Mouse (Mus musculus) G1E-ER4 (cell line): Measurements from ENCODE around the gene 6430548M08Rik. TPM values are rescaled to one million over a fixed set of nuclear protein-coding genes. Genes with fewer than 3 reads are reported as not detected.

Source experiments
- GATA1 ChIP-seq: IDR thresholded peaks from one replicate; pipeline ENCODE4 v1.8.0; 2012; ENCODE audit warnings: low read length, inconsistent platforms
- polyA plus RNA-seq: library from polyadenylated mRNA; stranded (reverse); fragments of >175 nt; gene quantifications from 2 replicates; pipeline ENCODE4 v1.2.3, GENCODE M21; 2012

6430548M08Rik gene
- polyA plus RNA-seq, 1 experiment, result 0.16 TPM

DNA sequence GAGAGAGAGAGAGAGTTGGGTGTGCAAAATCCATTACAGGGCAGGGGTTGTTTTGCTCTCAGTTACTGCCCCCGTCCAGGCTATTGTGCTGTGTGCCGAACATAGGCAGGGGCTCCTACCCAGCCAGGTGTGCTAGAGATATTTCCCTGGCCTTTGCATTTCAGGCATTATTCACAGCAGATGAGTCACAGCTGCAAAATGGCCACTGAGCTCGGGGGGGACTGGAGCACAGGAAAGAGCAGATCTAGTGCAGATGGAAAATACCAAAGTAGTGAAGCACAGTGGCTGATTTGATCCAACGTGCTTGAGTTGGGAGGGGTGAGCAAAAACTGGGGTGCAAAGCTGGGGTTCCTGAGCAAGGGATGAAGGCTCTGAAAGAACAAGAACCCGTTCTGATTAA lies 7.0 kb downstream of the 6430548M08Rik start:
- no peak for TF ChIP-seq GATA1

DNA sequence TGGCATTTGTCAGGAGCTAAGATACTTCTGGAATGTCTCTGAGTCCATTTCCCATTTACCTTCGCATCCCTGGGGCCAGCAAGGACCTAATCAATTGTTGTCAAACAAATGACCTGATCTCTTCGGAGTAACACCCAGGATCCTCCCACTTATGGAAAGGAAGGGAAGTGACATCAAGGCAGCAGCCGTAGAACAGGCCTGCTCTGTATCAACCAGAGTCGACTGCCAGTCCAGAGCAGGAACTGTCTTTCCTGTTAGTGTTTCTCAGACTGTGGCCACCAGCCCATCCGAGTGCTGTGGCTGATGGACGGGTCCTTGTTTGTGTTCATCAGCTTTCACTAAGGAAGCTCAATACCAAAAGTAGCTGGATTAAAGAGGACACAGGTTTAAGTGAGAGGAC lies 10.3 kb downstream of the 6430548M08Rik start:
- no peak for TF ChIP-seq GATA1

DNA sequence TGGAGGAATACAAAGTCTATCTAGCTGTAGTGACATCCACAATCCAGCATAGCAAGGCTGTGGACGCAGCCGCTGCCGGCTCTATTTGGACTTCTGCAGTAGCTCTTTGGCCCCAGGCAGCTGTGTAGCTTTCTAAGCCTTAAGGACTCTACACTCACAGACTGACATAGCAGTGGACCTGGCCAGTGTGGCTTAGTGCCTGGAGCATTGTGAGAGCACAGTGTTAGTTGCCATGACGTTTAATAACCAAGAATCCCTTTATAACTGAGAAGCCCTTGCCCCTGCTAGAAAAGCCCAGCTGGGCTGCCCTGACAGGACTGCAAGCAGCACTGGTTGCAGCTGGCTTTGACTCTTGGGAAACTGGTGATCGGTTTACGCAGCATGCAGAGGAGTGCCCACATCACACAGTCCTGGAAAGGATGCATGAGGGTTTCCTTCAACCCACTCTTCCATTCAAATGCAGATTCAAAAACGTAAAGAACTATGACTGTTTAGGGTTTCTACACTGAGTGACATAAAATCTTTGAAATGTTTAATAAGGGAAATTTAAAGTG lies 11.0 kb downstream of the 6430548M08Rik start:
- TF ChIP-seq GATA1, result no peak

DNA sequence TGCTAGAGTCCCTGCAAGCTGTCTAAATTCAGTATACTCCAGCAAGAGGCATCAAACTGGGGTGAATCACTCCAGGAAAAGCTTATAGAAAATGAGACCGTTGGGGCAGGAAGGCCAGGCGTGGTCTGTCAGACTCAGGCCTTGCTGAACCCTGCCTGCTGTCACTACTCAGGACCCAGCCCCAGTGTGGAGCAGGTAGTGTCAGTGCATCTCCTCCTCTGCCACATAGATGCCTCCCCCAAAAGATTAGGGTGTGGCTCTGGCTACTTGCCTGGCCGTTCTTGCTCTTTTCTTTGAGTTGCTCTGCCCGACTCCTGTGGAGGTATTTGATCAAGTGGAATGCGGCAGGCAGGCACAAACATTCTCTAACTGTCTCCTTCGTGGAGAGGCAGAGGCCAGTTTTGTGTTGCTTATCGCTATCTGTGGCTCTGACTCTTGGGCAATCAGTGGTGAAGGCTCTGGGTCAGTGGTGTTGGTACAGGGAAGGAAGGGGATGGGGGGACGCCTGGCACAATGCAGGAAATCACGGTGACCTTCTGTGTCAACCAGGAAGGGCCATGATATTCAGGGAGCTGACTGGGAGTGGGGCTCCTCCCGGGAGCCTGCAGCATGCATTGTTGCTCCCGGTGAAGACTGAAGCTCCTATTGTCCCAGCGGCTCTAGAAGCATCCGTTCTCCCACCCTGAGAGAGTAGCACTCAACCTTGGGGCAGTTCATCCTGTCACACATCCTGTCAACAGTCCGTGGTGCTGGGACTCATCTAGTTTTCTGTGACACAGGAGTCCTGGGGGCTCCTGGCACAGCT lies 12.6 kb downstream of the 6430548M08Rik start:
- no peak for TF ChIP-seq GATA1

DNA sequence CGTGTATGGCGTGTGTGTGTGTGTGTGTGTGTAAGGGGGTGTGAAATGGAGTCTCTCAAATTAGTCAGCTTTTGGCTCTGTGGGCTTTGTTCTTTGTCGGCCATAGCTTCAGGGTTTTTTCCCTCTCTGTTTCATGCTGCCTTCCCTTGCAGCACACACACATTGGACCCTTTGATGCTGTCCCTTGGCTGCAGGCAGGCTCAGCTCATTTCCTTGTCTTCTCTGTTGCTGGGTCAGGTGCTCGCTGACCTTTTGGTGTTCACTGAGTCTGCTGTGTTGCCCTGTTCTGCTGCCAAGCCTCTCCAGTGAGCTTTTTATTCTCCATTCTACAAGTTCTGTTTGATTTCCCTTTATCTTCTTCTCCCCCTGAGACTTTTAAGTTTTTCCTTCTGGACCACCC lies 15.6 kb downstream of the 6430548M08Rik start:
- TF ChIP-seq GATA1, result no peak

DNA sequence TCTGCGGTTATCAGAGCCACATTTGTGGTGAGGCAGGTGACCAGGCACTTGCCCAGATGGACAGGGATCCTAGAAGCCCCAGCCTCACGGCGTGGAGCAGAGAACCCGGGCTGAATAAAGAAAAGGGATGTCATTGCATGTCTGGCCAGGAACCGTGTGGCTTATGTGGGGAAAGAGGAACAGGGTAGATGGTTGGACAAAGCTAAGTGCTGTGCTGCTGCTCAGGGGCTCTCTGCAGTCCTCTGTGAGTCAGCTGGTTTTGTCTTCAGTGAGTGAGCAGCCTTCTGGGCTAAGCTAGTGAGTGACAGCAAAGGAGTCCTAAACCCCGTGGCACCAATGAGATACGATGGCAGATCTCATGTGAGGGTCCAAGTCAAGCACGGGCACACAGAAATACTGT lies 17.2 kb downstream of the 6430548M08Rik start:
- TF ChIP-seq GATA1, result no peak

DNA sequence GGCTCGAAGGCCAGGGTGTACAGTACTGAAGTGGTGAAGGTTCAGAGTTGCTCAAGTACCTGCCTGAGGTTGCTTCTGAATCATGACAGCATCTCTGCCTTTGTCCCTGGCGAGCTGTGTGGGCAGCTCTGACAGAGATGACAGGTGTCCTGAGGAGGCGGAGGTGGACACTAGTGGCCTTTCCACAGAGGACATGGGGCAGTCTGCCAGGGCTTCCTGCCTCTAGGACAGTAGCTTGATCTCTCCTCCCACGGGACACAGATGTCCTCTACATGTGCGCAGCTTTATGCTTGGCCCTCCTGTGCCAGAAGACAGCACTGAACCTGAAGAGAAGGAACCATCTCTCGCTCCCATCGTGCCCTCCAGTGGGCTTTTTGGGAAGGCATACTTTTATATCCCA lies 19.2 kb downstream of the 6430548M08Rik start:
- no peak for TF ChIP-seq GATA1

DNA sequence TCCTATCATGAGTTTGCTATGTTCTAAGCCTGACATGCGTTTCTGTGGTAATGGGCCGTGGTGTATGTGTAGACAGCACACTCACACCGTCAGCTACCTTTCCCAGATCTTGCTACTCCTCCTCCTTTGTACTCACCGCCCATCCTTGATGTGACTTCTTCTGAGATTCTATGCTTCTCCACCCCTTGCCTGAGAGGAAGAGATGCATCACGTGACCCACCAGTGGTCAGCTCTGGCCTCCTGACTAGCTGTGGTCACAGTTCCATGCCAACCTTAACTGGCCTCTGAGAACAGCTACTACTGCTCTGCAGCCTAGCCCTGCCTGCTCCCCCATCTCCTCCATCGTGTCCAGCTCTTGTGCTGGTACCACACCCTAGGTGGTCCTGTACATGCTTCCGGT lies 21.7 kb downstream of the 6430548M08Rik start:
- TF ChIP-seq GATA1, result no peak

DNA sequence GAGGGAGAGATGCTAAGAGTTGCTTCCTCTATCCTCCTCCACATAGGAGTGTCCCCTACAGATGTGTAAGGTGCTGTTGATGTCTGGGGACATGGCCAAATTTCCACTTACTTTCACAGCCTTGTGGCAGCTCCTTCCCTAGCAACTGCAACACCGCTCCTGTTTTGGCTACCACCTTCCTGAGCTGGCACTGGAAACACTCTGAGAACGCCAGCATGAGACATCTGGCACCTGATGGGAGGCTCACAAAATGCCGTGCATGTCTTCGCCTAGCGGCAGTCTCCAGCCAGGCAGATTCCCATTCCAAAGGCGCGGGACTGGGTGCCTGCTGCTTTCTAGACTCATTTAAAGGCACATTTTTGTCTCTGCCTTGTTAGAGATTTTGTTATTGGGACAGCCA lies 22.7 kb downstream of the 6430548M08Rik start:
- TF ChIP-seq GATA1, result no peak

DNA sequence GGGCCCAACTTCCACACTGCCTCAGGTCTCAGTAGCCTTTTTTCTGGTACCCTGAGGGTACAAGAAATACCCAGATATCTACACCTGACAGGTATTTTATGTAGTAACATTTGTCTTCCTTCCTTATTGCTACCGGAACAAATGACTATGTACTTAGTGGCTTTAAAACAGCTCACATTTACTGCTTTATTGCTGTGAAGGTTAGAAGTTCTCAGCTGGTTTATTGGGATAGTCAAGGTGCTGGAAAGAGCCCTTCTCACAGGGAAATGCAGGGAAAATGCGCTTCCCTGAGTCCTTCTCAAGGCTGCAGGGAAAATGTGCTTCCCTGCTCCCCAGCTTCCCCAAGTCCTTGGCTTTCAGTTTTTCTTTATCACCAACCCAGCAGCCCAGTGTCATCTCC lies 25.0 kb downstream of the 6430548M08Rik start:
- no peak for TF ChIP-seq GATA1

DNA sequence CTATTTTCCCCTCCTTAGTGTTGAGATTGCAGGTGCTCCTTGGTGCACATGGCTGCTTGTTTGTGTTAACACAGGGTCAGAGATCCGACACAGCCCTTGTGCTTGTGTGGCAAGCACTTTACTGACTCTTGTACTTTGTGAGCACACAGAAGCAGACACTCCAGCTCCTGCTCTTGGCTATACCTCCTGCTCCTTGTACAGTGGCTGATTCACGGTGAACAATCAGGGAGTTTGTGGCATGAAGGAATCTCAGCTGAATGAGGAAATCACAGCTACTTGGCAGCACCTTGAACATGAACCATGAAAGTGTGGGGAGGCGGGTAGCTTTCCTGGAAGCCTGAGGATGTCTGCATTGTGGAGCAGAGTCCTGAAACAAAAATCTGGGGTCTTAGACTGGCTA lies 26.8 kb downstream of the 6430548M08Rik start:
- no peak for TF ChIP-seq GATA1

DNA sequence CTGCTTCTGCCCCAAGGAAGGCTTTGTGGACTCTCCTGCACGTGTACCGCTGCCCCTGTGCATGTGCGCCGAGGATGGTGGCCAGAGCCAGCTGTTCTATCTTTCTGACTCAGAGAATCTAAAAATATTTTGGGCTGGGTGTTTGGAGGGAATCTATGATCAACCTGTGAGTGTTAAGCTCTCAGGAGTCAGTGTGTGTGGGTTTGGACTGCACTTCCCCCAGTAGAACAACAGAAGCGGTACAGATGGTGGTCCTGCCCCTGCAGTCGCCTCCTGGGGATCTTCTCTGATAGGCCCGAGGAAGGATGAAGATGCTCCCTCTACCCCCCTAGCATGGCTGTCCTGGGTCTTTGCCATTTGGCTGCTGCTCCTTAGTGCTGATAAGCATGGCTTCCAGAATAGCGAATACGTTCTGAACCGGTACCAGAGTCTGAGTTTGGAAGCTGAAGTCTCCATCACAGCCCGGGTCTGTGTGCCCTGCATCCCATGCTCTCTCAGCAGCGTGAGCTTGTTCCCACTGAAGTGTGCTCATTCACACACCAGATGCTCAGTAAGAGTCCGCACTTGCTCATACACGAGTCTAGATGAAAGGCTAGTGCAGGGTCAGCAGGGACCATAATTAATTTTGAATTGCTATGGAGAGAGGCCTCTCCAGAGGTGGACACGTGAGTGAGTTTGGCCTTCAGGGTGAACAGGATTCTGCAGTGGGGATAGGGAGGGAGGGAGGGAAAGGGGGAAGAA lies 30.1 kb downstream of the 6430548M08Rik start:
- TF ChIP-seq GATA1, result no peak

DNA sequence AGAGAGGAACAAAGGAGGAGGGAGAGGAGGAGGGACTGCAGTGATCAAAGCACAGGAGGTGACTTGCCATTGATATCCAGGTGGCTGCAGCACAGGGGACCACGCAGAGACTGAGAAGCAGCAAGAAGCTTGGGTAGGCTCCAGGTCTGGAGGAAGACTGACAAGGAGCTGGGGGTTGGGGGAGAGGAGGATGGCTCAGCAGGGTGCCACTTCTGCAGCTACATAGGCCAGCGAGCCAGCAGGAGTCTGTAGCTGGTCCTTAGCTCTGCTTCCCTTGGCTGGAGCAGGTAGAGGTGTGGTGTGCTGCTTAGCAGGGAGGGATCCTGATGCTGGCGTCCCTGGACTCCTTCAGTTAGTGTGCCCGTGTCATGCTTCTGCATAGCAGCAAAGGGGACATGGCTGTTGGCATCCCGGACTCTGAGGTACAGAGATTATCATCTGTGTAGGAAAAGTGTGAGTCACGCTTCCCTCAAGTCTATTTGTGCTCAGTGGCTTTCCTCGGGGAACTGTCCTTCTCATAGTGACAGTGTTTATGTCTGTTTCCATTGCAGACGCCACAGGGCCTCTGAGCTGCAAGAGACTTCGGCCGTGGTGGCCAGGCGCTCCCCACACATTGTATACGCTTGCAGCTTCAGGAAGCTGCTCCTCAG lies 30.8 kb downstream of the 6430548M08Rik start:
- no peak for TF ChIP-seq GATA1

DNA sequence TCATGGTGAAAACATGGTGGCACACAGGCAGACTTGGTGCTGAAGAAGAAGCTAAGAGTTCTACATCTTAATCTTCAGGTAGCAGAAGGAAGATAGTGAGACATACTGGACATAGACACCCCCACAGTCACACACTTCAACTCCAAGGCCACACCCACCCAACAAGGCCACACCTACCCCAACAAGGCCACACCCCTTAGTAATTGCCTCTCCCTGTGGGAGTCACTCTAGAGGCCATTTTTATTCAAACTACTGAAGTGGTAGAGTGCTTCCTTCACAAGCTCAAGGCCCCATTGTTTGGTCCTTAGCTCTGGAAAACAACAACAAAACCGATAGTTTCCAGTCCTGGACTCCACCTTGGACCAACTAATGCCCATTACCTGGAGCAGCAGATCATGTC lies 32.1 kb downstream of the 6430548M08Rik start:
- TF ChIP-seq GATA1, result no peak

DNA sequence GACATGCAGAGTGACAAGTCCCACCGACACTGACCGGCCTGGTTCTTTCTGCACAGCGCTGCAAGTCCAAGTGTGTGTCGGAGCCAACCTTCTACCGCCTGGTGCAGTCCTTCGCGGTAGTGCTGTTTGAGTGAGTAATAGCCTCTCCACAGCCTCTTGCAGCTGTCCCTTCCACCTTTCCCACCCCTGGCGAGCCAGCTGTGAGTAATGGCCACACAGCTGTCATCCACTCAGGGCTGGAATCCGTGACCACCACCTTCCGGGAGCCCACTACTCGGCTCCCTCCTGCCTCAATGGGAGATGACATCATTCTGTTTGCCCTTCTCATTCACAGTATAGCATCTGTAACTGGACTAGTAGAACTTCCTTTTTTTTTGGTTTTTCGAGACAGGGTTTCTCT lies 36.1 kb downstream of the 6430548M08Rik start:
- TF ChIP-seq GATA1, result no peak

DNA sequence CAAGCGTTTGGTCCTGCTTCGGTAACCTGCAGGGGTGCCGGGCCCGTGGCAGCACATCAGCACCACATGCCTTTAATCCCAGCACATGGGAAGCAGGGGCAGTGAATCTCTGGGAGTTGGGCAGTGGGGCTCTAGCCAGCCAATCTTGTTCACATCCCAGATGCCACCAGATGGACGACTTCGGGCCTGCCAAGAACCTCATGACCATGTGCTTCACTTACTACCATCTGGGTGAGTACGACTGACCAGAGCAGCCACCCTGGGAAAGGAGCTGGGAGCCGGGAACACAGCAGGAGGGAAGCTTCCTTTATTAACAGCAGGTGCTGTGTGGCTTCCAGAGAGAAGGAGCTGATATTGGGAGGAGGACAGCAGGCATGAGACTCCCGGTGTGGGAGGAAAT lies 37.2 kb downstream of the 6430548M08Rik start:
- TF ChIP-seq GATA1, result no peak

DNA sequence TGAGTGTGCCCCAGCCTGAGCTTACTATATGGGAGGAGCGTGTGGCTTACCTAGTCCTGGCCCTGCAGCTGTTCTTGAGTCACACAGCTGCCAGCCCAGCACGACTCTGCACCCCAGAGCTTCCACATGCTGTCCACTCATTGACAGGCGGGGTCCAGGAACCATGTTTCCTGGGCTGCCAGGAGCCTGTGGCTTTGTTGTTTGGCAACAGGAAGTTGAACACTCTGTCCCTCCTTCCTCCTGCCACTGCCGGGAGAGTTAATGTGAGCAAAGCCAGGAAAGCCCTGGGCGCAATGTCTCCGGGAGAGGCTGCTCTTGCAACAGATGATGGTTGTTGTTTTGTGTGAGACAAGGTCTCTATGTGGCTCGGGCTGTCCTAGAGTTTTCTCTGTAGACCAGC lies 38.7 kb downstream of the 6430548M08Rik start:
- TF ChIP-seq GATA1, result no peak
